Comparison of ENCODE assay signal across 10 mouse cellular contexts in genomic region chr14:31387301-31387981, GRCm38 (mm10). TPM values are rescaled to one million over a fixed set of nuclear protein-coding genes. Genes with fewer than 3 reads are reported as not detected.
DNase-seq lines count a peak whose midpoint lies in the region; ATAC-seq lines count a peak whose summit lies in the region.
"Had no signal": no experiment of that assay in that cellular context is flagged by ENCODE, and none has a peak within 500 bp of the region (broad histone marks: within the 10 kb centered on the region; RNA-seq: fewer than 3 reads in every experiment).

No protein-coding gene starts in this region.

- no peak overlapping the region for H3K4me2 ChIP-seq in hindbrain, embryonic 13.5 days
- H3K4me2 ChIP-seq in hindbrain, embryonic 12.5 days (replicated peaks) = no peak overlapping the region
- H3K4me2 ChIP-seq: midbrain, embryonic 12.5 days had no signal

- ATAC-seq in hindbrain, embryonic 13.5 days (ENCODE audit: low FRiP score) = 0 out of 2 replicates have a peak, but pooled peaks have one; percentile 12
- no peak for ATAC-seq in hindbrain, embryonic 12.5 days (ENCODE audit: low FRiP score)

- no peak overlapping the region for H3K4me3 ChIP-seq in hindbrain, embryonic 13.5 days
- H3K4me3 ChIP-seq in hindbrain, embryonic 12.5 days = no peak overlapping the region
- H3K4me3 ChIP-seq: midbrain, embryonic 12.5 days had no signal

- H3K27me3 ChIP-seq in hindbrain, embryonic 13.5 days = no peaks in the 10 kb centered on the region
- no peaks in the 10 kb centered on the region for H3K27me3 ChIP-seq in hindbrain, embryonic 12.5 days
- H3K27me3 ChIP-seq: midbrain, embryonic 12.5 days had no signal

- 76% methylated on average over 11 of the region's 11 CpGs for WGBS in hindbrain, embryonic 13.5 days
- WGBS in hindbrain, embryonic 12.5 days = 75% methylated on average over 11 of the region's 11 CpGs

- peaks cover 57% of the 10 kb centered on the region for H3K4me1 ChIP-seq in hindbrain, embryonic 13.5 days (replicated peaks)
- peaks cover 32% of the 10 kb centered on the region for H3K4me1 ChIP-seq in hindbrain, embryonic 12.5 days

- no peak overlapping the region; the same call in 1 of the 2 replicates for H3K9ac ChIP-seq in hindbrain, embryonic 13.5 days
- H3K9ac ChIP-seq in hindbrain, embryonic 12.5 days = no peak overlapping the region
- H3K9ac ChIP-seq: midbrain, embryonic 12.5 days had no signal

- peaks cover 35% of the 10 kb centered on the region for H3K36me3 ChIP-seq in hindbrain, embryonic 13.5 days
- H3K36me3 ChIP-seq in hindbrain, embryonic 12.5 days = peaks cover 4% of the 10 kb centered on the region; the same call in 1 of the 2 replicates

- H3K9me3 ChIP-seq in hindbrain, embryonic 13.5 days = no peaks in the 10 kb centered on the region
- H3K9me3 ChIP-seq in hindbrain, embryonic 12.5 days (replicated peaks) = no peaks in the 10 kb centered on the region
- H3K9me3 ChIP-seq: midbrain, embryonic 12.5 days had no signal

- no peak overlapping the region for H3K27ac ChIP-seq in hindbrain, embryonic 13.5 days
- no peak overlapping the region for H3K27ac ChIP-seq in hindbrain, embryonic 12.5 days

- peak; percentile 16 for DNase-seq in urinary bladder, adult 2 months (ENCODE audit: low spot score)
- no peak for DNase-seq in urinary bladder, postnatal 25 days (ENCODE audit: low spot score)
- DNase-seq in heart, postnatal 4 days = peak; percentile 47
- no peak for DNase-seq in frontal cortex, adult 2 months (ENCODE audit: extremely low spot score in 1 of 2, low spot score in 1 of 2)
- no peak for DNase-seq in embryo, embryonic 10 days (ENCODE audit: low spot score)
- no peak for DNase-seq in urinary bladder, postnatal 10 days (ENCODE audit: low spot score)
- DNase-seq: right cerebral cortex, postnatal 4 days had no signal

RNA-seq across cellular contexts. Expression of gene Sh3bp5, which starts 48.4 kb away (rescaled TPM):
- polyA plus RNA-seq in hindbrain, embryonic 13.5 days (2015; fragmentation: Nextera tagmentation; extraction: Ambion mirVana) = 140 and 142 TPM in 2 replicates
- 54.9 and 68.0 TPM in 2 replicates for polyA plus RNA-seq in hindbrain, embryonic 12.5 days (2016; fragmentation: Nextera tagmentation; extraction: Ambion mirVana)
- 36.1 and 37.0 TPM in 2 replicates for polyA plus RNA-seq in urinary bladder, adult 2 months (2012; rRNA removed)
- total RNA-seq in heart, postnatal 4 days (2021) = 10 to 100 TPM; 78.7 to 80.1 TPM
- polyA plus RNA-seq in frontal cortex, adult 2 months (2012; rRNA removed) = 38.4 and 44.0 TPM in 2 replicates

RNA-seq across cellular contexts. Expression of gene Capn7, which starts 51.0 kb away (rescaled TPM):
- polyA plus RNA-seq in hindbrain, embryonic 13.5 days (2015; fragmentation: Nextera tagmentation; extraction: Ambion mirVana) = 70.5 and 76.3 TPM in 2 replicates
- 53.1 and 61.7 TPM in 2 replicates for polyA plus RNA-seq in hindbrain, embryonic 12.5 days (2016; fragmentation: Nextera tagmentation; extraction: Ambion mirVana)
- 29.0 and 34.9 TPM in 2 replicates for polyA plus RNA-seq in urinary bladder, adult 2 months (2012; rRNA removed)
- total RNA-seq in heart, postnatal 4 days (2021) = 10 to 100 TPM; 36.1 to 36.7 TPM
- polyA plus RNA-seq in frontal cortex, adult 2 months (2012; rRNA removed) = 32.1 and 33.7 TPM in 2 replicates

Comparison
In these comparisons a context has a peak if more than half of its experiments do, and no peak if none do; other contexts are left out.
1. DNase-seq: peak in urinary bladder, adult 2 months (single experiment) and heart, postnatal 4 days (single experiment); none in urinary bladder, postnatal 25 days (single experiment), frontal cortex, adult 2 months (0 of 2), embryo, embryonic 10 days (single experiment) and urinary bladder, postnatal 10 days (single experiment).